Mouse (Mus musculus) heart, adult 11 months (tissue): ENCODE results near the gene Commd7.
A peak's percentile ranks its signal among the peaks of the same experiment; 100 is the strongest.
"Not testable (repeated sequence)": the region's sequence is repeated elsewhere in the genome, so short reads cannot be mapped to it uniquely, and the experiment has no call there.

Experiments used
- DNase-seq: peaks from one replicate; pipeline ENCODE4 v3.0.0; 2022

Gene Commd7

DNA sequence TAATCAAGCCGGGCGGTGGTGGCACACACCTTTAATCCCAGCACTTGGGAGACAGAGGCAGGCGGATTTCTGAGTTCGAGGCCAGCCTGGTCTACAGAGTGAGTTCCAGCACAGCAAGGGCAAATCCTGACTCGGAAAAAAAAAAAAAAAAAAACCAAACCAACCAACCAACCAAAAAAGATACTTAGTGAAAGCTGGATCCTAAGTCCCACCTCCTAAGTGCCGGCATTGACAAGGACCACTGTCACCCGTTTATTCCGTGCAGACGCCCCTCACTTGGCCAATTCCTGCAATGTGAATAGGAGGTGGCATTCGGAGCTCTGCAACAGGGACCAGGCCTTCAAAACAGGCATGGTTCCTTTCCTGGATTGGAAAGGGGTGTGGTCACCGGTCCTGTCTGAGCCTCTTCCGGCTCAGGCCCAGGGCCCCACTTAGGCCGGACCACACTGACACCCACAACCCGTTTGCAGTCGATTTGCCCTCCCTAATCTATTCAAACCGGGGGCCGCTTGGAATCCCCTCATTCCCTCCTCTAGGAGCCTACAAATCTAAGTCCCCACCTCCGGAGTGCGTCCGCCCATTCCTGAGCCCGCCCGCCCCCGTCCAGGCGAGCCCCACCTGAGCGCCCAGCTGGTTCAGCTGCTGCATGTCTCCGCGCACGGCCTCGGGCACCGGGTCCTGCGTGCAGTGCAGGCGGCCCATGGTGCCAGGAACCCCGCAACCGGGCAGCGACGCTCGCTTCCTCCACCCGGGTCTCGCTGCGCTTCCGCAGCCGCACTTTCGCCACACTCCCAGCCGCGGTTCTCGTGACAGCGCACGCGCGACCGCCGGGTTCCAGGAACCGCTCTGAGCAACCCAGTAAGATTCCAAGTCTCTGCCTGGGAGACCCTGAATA, at the start of gene Commd7:
Gene Commd7, minus strand, starts transcription at position 806 of the 895 bp plus-strand sequence.
- DNase-seq, result peak; percentile 98

DNA sequence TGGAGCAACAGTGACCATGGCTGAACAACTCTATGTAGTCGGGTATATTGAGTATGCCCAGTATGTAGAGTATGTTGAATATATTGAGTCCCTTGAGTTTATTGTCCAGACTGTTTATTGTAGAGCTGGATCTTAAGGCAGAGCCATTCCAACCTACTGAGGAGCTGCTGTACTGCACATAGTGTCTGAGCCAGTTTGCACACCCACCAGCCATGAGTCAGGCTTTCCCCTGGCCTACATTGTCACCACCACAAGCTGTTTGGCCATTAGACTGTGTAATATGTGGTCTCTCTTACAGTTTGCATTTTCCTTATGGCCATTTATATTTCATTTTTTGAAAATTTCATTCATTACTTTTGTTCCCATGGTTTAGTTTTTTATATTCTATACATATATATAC, 47.4 kb upstream of the Commd7 start:
- no peak for DNase-seq

DNA sequence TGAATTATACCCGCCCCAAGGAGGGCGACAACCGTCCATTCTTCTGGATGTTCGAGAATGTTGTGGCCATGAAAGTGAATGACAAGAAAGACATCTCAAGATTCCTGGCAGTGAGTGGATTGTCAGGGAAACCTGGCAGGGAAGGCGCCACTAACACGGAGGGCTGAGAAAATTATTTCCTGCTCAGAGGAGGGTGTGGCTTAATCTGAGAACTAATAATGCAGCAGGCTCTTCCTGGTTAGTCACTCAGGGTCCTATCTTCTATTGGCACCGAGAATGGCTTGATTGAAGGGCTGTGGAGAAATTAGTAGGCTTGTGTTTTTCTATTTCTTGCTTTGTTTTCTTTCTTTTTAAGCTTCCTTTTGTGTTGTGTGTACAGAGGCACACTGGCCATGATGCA, 45.0 kb upstream of the Commd7 start:
- no peak for DNase-seq

DNA sequence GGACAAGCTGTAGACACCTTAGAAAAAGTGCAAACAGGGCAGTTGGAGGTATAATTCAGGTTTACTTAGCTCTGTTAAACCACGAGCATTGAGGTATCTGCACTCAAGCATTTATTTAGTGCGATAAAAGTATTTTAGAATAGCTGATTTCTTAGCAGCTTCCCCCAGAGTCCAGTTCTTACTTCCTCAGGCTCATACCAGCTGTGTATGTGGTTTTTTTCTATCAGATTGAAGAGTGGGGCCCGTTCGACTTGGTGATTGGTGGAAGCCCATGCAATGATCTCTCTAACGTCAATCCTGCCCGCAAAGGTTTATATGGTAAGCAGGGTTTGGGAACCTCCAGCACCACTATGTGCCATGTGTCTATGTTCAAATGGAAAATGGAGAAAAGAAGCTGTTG, 44.4 kb upstream of the Commd7 start:
- no peak for DNase-seq

DNA sequence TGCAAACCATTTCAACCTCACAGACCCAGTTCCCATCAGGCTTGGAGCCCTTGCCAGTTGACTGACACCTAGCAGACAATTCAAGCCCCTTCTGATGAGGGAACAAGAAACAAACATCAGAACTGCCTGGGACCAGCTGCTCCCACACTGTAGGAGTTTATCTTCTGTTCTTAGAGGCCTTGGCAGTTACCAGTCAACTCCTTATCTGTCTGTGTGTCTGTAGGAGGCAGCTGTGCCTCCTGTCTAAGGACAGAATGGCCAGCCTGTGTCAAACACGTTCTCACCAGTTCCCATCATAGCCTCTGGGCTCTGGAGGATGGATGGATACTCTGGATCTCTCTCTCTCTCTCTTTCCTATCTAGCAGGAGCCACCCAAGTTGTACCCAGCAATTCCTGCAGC, 42.8 kb upstream of the Commd7 start:
- DNase-seq, result not testable (repeated sequence)

DNA sequence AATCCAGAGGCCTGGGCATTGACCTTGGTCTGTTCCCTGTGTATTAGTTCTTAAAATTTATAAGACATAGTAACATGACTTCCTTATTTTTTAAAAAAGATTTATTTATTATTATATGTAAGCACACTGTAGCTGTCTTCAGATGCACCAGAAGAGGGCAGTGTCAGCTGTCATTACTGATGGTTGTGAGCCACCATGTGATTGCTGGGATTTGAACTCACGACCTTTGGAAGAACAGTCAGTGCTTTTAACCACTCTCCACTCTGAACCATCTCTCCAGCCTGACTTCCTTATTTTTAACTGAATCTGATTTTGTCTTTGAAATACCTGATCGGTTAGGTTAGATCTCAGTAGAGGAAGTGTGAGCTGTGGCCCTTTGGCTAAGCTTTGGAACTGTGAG, 40.0 kb upstream of the Commd7 start:
- DNase-seq, result no peak

DNA sequence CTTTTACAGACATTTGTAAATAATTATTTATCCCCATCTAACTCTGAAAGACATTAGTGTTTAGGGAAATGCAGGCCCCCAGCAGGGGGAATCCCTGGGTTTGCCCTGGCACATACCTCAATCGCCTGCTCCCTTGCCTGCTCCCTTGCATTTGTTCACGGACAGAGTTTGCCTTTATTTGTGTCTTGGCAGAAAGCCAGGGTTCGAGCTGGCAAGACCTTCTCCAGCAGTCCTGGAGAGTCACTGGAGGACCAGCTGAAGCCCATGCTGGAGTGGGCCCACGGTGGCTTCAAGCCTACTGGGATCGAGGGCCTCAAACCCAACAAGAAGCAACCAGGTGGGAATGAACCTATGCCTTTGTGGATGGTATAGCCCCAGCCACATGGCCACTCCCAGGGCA, 37.5 kb upstream of the Commd7 start:
- no peak for DNase-seq

DNA sequence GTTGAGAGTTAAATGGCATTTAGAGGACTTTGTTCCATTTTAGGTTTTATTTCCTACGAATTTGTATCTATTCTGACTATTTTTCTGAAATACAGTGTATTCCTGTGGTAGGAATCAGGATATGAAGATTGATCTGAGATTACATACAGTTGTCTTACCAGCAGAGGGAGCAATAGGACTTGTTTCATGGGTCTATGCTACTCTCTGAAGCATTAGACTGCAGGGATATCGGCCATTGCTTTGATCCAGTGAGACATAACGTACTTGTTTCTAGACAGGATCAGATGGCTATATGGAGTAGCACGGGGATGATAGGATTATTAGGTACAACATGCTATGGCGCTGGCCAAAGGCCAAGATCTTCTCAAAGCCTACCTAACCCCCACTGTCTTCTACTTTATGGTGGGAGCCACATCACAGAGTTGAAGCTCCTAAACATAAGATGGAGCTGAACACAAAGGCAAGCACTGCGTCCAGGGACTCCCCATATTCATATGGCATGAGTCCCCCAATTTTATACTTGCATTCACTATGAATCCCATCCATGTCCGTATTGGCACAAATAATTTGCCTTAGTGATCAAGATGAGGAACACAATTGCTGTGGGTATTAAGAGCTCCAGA, 36.3 kb upstream of the Commd7 start:
- no peak for DNase-seq

DNA sequence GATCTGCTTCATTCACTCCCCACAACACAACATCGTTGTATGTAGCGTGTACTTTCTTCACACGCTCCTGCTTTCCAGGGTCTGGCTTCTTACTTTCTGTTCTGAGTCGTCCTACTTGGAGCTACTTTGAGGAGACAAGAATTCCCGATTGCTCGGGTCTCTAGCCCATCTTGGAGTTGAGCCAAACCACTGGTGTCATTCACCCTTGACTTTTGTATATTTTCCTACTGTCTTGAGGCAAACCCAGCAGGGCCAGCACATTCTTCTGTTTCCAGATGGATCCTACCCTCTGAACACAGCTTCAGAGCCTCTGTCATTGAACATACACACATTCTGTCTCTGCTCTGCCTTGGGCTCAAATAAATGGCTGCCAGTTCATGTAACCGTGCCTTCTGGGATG, 32.8 kb upstream of the Commd7 start:
- DNase-seq, result no peak

DNA sequence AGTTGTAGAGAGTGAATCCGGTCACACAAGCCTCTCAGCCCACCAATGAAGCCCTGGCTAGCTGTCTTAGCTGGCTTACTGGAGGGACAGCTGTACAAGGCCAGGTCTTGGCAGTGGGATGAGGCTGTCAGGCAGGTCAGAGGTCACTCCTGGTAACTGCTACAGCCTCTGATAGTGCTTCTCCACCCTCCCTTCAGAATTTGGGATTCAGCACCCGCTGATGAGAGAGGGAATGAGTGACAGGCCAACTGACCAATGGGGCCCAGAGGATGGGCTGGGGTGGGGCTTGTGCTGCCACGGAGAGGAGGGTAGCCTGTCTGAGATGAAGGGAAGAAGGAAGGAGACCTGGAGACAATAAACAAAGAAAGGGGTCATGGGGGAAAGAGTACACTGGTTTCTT, 28.0 kb upstream of the Commd7 start:
- no peak for DNase-seq

DNA sequence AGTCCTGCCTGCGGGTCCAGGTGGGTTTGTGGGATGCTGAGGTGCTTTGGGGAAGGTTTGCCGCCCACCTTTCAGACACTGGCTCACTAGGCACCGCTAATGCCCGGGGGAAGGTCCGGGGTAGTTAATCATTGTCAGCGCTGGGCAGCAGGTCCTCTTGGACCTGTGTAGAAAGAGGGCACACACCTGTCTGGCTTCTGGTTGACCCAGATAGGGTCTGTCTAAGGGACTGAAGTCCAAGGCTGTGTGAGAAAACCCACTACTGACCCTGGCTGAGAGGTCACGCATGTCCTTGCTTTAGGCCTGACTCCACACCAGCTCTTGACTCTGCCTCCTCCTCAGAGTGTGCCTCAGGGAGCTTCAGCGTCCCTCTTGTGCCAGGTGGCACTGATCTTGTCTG, 25.1 kb upstream of the Commd7 start:
- DNase-seq, result not testable (repeated sequence)

DNA sequence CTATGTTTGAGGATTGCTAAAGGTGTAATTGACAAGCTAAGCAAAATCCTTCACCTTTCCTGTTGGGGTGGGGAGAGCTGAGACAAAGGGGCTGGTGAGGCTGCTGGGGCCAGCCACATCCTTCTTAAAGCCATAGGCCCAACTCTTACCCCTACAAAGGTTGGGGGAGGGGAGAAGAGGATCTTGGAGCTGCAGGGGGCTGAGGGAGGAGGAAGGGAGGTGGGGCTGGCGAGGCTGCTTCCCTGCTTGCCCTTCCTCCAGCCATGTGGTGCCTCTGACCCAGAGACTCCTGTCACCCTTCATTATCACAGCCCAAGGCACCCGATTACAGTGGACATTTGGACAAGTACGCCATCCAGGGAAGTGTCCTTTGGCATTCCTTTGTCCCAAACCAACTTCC, 19.1 kb upstream of the Commd7 start:
- DNase-seq, result no peak

DNA sequence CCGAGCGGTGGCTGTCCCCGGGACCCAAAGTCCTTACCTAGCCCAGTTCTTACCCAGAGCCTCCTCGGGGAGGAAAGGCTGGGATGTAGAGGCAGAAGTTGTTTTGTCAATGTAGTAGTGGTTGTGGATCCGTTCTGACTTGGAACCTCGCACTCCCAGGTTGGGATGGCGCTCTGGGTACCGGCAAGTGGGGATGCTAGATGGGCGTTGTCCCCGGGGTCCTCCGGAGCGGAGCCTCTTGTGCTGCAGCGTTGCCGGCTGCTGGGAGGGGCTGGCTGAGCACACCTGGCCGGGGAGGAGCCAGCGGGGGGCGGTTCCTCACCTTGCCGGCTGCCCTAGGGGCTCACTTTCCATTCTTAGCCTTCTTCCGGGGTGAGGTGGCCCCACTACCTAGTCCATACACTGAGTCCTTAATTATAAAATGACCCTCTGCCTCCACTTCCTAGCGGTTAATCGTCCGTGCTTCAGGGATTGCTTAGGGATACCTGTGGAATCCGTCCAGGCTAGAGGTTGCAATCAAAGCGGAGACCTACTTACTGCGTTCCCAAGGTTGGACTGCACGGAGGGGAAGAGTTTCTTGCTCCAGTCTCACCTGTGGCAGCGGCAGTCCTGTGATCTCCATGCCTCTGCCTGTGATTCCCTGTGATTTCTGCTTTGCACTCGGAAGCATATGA, 17.6 kb upstream of the Commd7 start:
- peak; percentile 92 for DNase-seq

DNA sequence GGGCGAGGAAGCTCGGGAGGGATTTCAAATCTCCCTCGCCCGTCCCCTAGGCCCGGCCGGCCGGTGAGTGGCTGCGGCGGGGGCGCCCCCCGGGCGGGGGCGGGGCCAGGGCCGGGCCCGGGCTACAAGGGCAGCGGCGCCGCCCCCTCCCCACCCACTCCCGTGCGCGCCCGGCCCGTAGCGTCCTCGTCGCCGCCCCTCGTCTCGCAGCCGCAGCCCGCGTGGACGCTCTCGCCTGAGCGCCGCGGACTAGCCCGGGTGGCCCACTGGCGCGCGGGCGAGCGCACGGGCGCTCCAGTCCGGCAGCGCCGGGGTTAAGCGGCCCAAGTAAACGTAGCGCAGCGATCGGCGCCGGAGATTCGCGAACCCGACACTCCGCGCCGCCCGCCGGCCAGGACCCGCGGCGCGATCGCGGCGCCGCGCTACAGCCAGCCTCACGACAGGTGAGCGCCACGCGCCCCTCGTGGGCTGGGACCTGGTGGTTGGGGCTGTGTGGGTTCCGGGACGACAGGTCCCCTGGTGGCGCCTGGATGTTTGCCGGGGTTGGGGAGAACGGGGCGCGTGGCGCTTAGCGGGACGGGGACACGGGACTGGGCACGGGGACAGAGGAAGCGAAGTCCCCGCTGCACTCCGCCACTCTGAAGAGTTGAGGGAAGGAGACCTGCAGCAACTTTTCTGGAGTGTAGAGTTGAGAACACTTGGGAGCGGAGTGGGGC, 16.9 kb upstream of the Commd7 start, which contains the start of gene Dnmt3b:
Gene Dnmt3b, plus strand, starts transcription at position 153 of the 716 bp plus-strand sequence.
- DNase-seq, result peak; percentile 97

DNA sequence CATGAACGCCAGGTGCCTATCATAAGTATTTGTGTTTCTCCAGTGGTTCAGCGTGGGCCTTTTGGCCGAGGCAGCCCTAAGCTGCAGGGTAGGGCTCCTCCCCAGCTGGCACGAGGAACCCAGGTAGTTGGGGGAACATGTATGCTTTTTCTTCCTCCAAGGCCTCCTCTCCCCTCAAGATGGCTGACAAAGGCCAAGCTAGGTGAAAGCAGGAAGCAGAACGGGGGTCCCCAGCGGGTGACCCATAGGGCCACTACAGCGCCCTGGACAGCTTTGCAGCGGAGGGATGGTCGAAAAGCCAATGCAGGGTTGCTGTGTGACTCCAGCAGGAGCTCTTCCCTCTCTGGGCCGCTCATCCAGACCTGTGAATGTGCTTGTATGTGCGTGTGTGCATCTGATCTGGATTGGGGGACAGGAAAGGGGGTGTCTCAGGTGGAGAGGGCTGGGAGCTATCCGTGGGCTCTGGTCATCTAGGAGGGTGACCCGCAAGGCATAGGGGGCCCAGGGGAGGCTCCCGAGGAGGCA, 16.3 kb upstream of the Commd7 start:
- DNase-seq, result peak; percentile 93

DNA sequence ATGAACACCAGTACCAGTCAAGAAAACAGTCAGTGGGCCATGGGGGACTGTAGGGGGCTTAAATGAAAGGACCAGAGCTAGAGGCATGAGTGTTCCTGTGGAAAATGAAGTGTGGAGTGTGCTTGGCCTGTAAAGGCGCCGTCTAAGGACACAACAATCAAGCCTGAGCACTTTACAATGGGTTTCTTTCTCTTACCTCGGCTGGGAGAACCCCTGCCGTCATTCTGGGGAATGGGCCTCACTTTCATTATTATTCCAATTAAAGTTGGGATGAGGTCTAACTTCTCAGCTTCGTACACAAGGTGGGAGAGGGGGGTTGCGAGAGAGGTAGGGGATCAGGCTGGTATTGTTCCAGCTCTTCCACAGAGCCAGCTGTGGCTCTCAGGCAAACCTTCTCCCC, 10.4 kb upstream of the Commd7 start:
- no peak for DNase-seq

DNA sequence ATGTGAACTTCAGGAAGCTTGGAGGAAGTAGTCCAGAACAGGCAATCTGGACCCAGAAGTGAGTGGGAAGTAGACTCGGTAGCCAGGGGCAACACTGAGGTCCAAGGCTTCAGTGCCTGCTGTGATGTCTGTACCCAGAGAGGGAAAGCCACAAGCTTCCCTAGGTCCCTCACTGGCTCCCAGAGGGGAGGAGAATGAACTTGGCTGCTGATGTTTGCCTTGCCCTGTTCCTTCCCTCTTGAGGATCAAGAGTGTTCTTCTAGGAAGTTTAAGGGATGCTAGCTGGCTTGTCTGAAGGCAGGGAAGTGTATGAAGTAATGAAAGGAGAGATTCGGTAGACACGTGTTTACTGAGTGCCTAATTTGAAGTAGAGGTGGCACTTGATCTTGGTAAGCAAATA, 9.9 kb upstream of the Commd7 start:
- DNase-seq, result no peak

DNA sequence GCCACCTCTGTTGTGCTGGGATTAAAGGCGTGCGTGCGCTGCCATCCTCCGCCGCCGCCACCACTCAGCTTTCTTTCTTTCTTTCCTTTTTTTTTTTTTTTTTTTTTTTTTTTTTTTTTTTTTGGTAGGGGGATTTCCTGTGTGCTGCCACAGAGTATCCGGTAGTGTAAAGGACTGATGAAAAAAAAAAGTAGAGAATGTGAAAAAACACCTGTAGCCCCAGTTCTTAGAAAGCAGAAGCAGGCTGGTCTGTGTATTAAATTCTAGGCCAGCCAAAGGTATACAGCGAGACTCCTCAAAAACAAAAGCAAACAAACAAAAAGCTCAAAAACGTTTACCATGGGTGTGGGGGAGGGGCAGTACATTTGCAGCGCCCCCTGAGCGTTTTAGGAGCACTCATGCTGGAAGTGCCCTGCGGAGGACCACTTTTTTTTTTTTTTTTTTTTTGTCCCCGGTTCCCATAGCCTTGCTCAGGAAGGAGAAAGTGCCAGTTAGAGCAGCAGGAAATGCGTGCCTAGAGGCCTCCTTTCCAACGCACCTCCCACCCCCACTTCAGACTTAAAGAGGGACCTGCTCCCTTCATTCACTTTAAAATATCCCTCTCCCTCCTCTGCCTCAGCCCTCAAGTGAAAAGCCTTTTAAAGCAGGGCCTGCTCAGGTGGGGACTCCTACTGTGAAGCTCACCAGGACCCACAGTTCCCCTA, 6.5 kb upstream of the Commd7 start:
- DNase-seq, result no peak

DNA sequence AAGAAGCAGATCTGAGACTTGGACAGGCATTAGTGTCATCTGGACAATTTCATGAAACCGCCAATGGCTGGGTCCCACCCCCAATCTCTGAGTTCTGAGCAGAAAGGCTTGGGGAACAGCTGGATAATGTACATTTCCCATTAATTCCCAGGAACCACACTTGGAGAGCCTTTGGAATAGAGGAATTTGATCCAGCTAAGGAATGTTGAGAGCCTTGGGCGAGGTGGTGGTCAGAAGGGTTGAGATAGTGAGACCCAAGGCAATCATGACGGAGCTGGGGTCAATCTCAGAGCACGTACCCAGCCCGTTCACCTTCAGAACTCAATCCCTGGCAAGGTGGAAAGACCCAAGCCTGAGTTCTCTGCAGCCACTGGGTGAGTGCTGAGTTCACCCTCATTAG, 678 bp upstream of the Commd7 start:
- no peak for DNase-seq

DNA sequence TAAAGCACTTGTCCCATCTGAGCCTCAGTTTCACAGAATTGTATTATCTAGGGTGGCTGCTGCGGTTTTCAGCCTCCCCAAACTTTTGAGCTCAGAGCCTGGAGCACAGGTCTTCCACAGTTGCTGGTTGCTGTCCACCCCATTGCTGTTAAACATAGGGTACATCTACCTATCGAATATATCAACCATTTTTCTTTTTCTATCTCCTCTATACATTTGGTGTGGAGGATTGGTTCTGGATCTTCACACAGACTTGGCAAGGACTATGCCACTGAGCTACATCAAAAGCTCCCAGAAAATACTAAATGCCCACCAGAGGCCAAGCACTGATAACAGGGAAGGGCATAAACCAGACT, 268 bp upstream of the Commd7 start:
- no peak for DNase-seq

DNA sequence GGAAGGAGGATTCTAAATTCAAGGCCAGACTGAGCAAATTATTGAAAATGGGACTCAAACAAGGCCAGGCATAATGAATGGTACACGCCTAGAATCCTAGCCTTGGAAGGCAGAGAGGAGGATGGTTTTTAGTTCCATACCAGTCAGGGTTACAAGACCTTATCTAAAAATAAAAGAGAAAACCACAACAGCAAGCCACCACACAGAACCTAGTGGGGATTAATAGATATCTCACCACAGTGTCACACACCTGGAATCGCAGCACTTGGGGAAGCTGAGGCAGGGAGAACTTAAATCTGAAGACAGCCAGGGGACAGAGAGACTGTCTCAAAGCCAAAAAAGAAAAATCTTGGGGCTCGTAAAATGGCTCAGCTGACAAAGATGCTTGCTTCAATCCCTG, 1.6 kb downstream of the Commd7 start:
- DNase-seq, result no peak

DNA sequence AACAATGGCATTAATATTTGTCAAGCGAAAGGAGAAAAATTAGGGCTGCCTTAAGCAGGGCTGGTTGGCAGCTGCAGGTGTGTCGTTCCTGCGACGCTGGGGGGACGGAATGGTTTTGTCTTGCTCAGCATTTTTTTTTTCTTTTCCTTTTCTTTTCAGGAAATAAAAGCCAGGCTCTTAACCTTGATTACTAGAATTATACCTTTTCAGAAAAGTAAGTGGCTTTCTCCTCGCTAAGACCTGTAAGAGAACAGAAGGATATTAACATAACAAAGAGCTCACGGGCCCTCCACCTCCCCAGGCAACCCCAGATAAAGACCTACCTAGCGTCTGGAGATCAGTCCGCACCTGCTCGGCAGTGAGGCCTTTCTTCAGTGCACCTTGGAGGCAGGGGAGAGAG, 10.1 kb downstream of the Commd7 start:
- DNase-seq, result no peak
